Mouse (Mus musculus): ENCODE measurements at regions not wholly inside any gene's neighbourhood (a gene's known extent, or its start where the extent isn't known, plus 50 kb on each side); places are given as distances from the start of the nearest gene placed in this dataset.

GRCm38 (mm10) chr16:76591956-76592768 is 218.5 kb upstream of the Nrip1 start:
- H3K79me2 ChIP-seq (ENCODE audit: control insufficient read depth, insufficient read depth), result no peaks in the 10 kb centered on the region
- H3K27me3 ChIP-seq (ENCODE audit: control insufficient read depth, insufficient read depth, insufficient read length), result no peaks in the 10 kb centered on the region
- H3ac ChIP-seq (ENCODE audit: control insufficient read depth, insufficient read length), result no peak overlapping the region
- no peak overlapping the region for H3K4me3 ChIP-seq
- no peak for TF ChIP-seq REST (IDR thresholded peaks at IDR 0.05; ENCODE audit: insufficient read depth, insufficient read length)
- TF ChIP-seq TCF3 (IDR thresholded peaks at IDR 0.05; ENCODE audit: insufficient read length, low read depth), result no peak
- no peaks in the 10 kb centered on the region for H3K36me3 ChIP-seq (ENCODE audit: control insufficient read depth, insufficient read depth)
- H3K4me2 ChIP-seq (ENCODE audit: low read depth), result peak overlapping the region; percentile 39

- Histone ChIP-seq H3K27me3 (ENCODE audit: control insufficient read depth, insufficient read depth, insufficient read length) (no peaks in the 10 kb centered on the region), H3K4me2 (ENCODE audit: low read depth) (no peak overlapping the region), H3K4me3 (no peak overlapping the region), H3ac (ENCODE audit: control insufficient read depth, insufficient read length) (no peak overlapping the region), H3K79me2 (ENCODE audit: control insufficient read depth, insufficient read depth) (no peaks in the 10 kb centered on the region), H3K36me3 (ENCODE audit: control insufficient read depth, insufficient read depth) (no peaks in the 10 kb centered on the region)
- TF ChIP-seq REST (IDR thresholded peaks at IDR 0.05; ENCODE audit: insufficient read depth, insufficient read length) (no peak), MYOD1 (IDR thresholded peaks at IDR 0.05; ENCODE audit: control insufficient read depth in 1 of 3, insufficient read length in 2 of 3, low read depth in 2 of 3) (no peak), POLR2A (IDR thresholded peaks at IDR 0.05; ENCODE audit: insufficient read length, low read depth) (no peak), TCF12 (IDR thresholded peaks at IDR 0.05; ENCODE audit: insufficient read depth, poor library complexity, severe bottlenecking) (no peak), CEBPB (IDR thresholded peaks at IDR 0.05; ENCODE audit: insufficient read depth, poor library complexity, severe bottlenecking) (no peak), USF1 (IDR thresholded peaks at IDR 0.05; ENCODE audit: low read depth) (no peak), E2F4 (IDR thresholded peaks at IDR 0.05; ENCODE audit: insufficient read depth) (no peak), SRF (IDR thresholded peaks at IDR 0.05; ENCODE audit: control insufficient read depth, insufficient read length, low read depth) (no peak), MYOG (IDR thresholded peaks at IDR 0.05; ENCODE audit: control insufficient read depth in 1 of 3, insufficient read depth in 1 of 3, insufficient read length in 2 of 3, low read depth in 2 of 3) (no peak), POLR2AphosphoS2 (IDR thresholded peaks at IDR 0.05; ENCODE audit: insufficient read length, low read depth) (no peak), TCF3 (IDR thresholded peaks at IDR 0.05; ENCODE audit: insufficient read length, low read depth) (no peak), MAX (IDR thresholded peaks at IDR 0.05; ENCODE audit: low read depth) (no peak)
These were observed 216.2 kb upstream of the Nrip1 start for GRCm38 (mm10) chr16:76589791-76590190.

GRCm38 (mm10) chr16:76577206-76577605 is 203.6 kb upstream of the Nrip1 start:
- H3K36me3 ChIP-seq (ENCODE audit: control insufficient read depth, insufficient read depth), result no peaks in the 10 kb centered on the region
- TF ChIP-seq USF1 (IDR thresholded peaks at IDR 0.05; ENCODE audit: low read depth) (no peak), TCF3 (IDR thresholded peaks at IDR 0.05; ENCODE audit: insufficient read length, low read depth) (no peak), CEBPB (IDR thresholded peaks at IDR 0.05; ENCODE audit: insufficient read depth, poor library complexity, severe bottlenecking) (no peak), E2F4 (IDR thresholded peaks at IDR 0.05; ENCODE audit: insufficient read depth) (no peak), POLR2AphosphoS2 (IDR thresholded peaks at IDR 0.05; ENCODE audit: insufficient read length, low read depth) (no peak), MYOG (IDR thresholded peaks at IDR 0.05; ENCODE audit: control insufficient read depth in 1 of 3, insufficient read depth in 1 of 3, insufficient read length in 2 of 3, low read depth in 2 of 3) (no peak), SRF (IDR thresholded peaks at IDR 0.05; ENCODE audit: control insufficient read depth, insufficient read length, low read depth) (no peak), POLR2A (IDR thresholded peaks at IDR 0.05; ENCODE audit: insufficient read length, low read depth) (no peak), TCF12 (IDR thresholded peaks at IDR 0.05; ENCODE audit: insufficient read depth, poor library complexity, severe bottlenecking) (no peak)
- no peaks in the 10 kb centered on the region for H3K79me2 ChIP-seq (ENCODE audit: control insufficient read depth, insufficient read depth)
- H3K4me3 ChIP-seq, result no peak overlapping the region
- H3ac ChIP-seq (ENCODE audit: control insufficient read depth, insufficient read length), result no peak overlapping the region
- no peak overlapping the region for H3K4me2 ChIP-seq (ENCODE audit: low read depth)
- no peaks in the 10 kb centered on the region for H3K27me3 ChIP-seq (ENCODE audit: control insufficient read depth, insufficient read depth, insufficient read length)

GRCm38 (mm10) chr16:76575281-76575680 is 201.7 kb upstream of the Nrip1 start:
- no peaks in the 10 kb centered on the region for H3K27me3 ChIP-seq (ENCODE audit: control insufficient read depth, insufficient read depth, insufficient read length)
- peak overlapping the region; percentile 58 for H3K4me2 ChIP-seq (ENCODE audit: low read depth)
- H3ac ChIP-seq (ENCODE audit: control insufficient read depth, insufficient read length), result no peak overlapping the region
- H3K36me3 ChIP-seq (ENCODE audit: control insufficient read depth, insufficient read depth), result no peaks in the 10 kb centered on the region
- no peaks in the 10 kb centered on the region for H3K79me2 ChIP-seq (ENCODE audit: control insufficient read depth, insufficient read depth)
- H3K4me3 ChIP-seq, result no peak overlapping the region
- no peak for TF ChIP-seq E2F4 (IDR thresholded peaks at IDR 0.05; ENCODE audit: insufficient read depth)
- TF ChIP-seq MYOD1 (IDR thresholded peaks at IDR 0.05; ENCODE audit: control insufficient read depth in 1 of 3, insufficient read length in 2 of 3, low read depth in 2 of 3), result peak; percentile 30 to 76 (median 44)
- no peak for TF ChIP-seq TCF3 (IDR thresholded peaks at IDR 0.05; ENCODE audit: insufficient read length, low read depth)
- peak in 1 of 3 experiments; percentile 22 for TF ChIP-seq MYOG (IDR thresholded peaks at IDR 0.05; ENCODE audit: control insufficient read depth in 1 of 3, insufficient read depth in 1 of 3, insufficient read length in 2 of 3, low read depth in 2 of 3)
- peak; percentile 44 for TF ChIP-seq TCF12 (IDR thresholded peaks at IDR 0.05; ENCODE audit: insufficient read depth, poor library complexity, severe bottlenecking)
- TF ChIP-seq POLR2AphosphoS2 (IDR thresholded peaks at IDR 0.05; ENCODE audit: insufficient read length, low read depth), result no peak
- TF ChIP-seq USF1 (IDR thresholded peaks at IDR 0.05; ENCODE audit: low read depth), result no peak
- no peak for TF ChIP-seq POLR2A (IDR thresholded peaks at IDR 0.05; ENCODE audit: insufficient read length, low read depth)
- no peak for TF ChIP-seq SRF (IDR thresholded peaks at IDR 0.05; ENCODE audit: control insufficient read depth, insufficient read length, low read depth)
- TF ChIP-seq REST (IDR thresholded peaks at IDR 0.05; ENCODE audit: insufficient read depth, insufficient read length), result no peak

- no peaks in the 10 kb centered on the region for H3K27me3 ChIP-seq (ENCODE audit: control insufficient read depth, insufficient read depth, insufficient read length)
- H3K4me2 ChIP-seq (ENCODE audit: low read depth), result no peak overlapping the region
- no peak overlapping the region for H3K4me3 ChIP-seq
- H3K79me2 ChIP-seq (ENCODE audit: control insufficient read depth, insufficient read depth), result no peaks in the 10 kb centered on the region
- H3K36me3 ChIP-seq (ENCODE audit: control insufficient read depth, insufficient read depth), result no peaks in the 10 kb centered on the region
- no peak overlapping the region for H3ac ChIP-seq (ENCODE audit: control insufficient read depth, insufficient read length)
- TF ChIP-seq POLR2A (IDR thresholded peaks at IDR 0.05; ENCODE audit: insufficient read length, low read depth) (no peak), MYOG (IDR thresholded peaks at IDR 0.05; ENCODE audit: control insufficient read depth in 1 of 3, insufficient read depth in 1 of 3, insufficient read length in 2 of 3, low read depth in 2 of 3) (no peak), CEBPB (IDR thresholded peaks at IDR 0.05; ENCODE audit: insufficient read depth, poor library complexity, severe bottlenecking) (no peak), SRF (IDR thresholded peaks at IDR 0.05; ENCODE audit: control insufficient read depth, insufficient read length, low read depth) (no peak), REST (IDR thresholded peaks at IDR 0.05; ENCODE audit: insufficient read depth, insufficient read length) (no peak), POLR2AphosphoS2 (IDR thresholded peaks at IDR 0.05; ENCODE audit: insufficient read length, low read depth) (no peak), E2F4 (IDR thresholded peaks at IDR 0.05; ENCODE audit: insufficient read depth) (no peak), MAX (IDR thresholded peaks at IDR 0.05; ENCODE audit: low read depth) (no peak), MYOD1 (IDR thresholded peaks at IDR 0.05; ENCODE audit: control insufficient read depth in 1 of 3, insufficient read length in 2 of 3, low read depth in 2 of 3) (no peak), USF1 (IDR thresholded peaks at IDR 0.05; ENCODE audit: low read depth) (no peak), TCF12 (IDR thresholded peaks at IDR 0.05; ENCODE audit: insufficient read depth, poor library complexity, severe bottlenecking) (no peak), TCF3 (IDR thresholded peaks at IDR 0.05; ENCODE audit: insufficient read length, low read depth) (no peak)
These were observed 192.6 kb upstream of the Nrip1 start for GRCm38 (mm10) chr16:76566220-76566619.

Data from myocyte (in vitro differentiated cells).